Mouse (Mus musculus) small intestine, adult 2 months (tissue): Measurements from ENCODE around the gene Nr2f6. TPM values are rescaled to one million over a fixed set of nuclear protein-coding genes. Genes with fewer than 3 reads are reported as not detected.

Source experiments
- H3K27ac ChIP-seq: fragments of 200-500 bp; 2 replicates; pipeline ENCODE4 v1.5.1; 2012; ENCODE audit warnings: low read depth, low read length, control low read depth, inconsistent platforms; ENCODE audit not compliant: insufficient read depth
- H3K27me3 ChIP-seq: fragments of 200-500 bp; 2 replicates; pipeline ENCODE4 v1.6.1; 2012; ENCODE audit warnings: mild to moderate bottlenecking, moderate library complexity, low read length, inconsistent platforms; ENCODE audit not compliant: control insufficient read depth, insufficient read depth
- H3K36me3 ChIP-seq: fragments of 200-500 bp; 2 replicates; pipeline ENCODE4 v1.6.1; 2012; ENCODE audit warnings: mild to moderate bottlenecking, low read length, control low read depth, inconsistent platforms; ENCODE audit not compliant: control insufficient read depth, insufficient read depth
- H3K4me1 ChIP-seq: fragments of 200-500 bp; 2 replicates; pipeline ENCODE4 v1.6.1; 2012; ENCODE audit warnings: low read length, inconsistent platforms, mixed read lengths; ENCODE audit not compliant: control insufficient read depth, insufficient read depth, insufficient read length
- H3K4me3 ChIP-seq: fragments of 200-500 bp; 2 replicates; pipeline ENCODE4 v1.5.1; 2012; ENCODE audit warnings: low read depth, mild to moderate bottlenecking, control low read depth, inconsistent platforms, low read length, moderate library complexity
- CTCF ChIP-seq: fragments of 200-500 bp; IDR thresholded peaks from 2 replicates; pipeline ENCODE4 v1.5.1; 2012; ENCODE audit warnings: low read depth, mild to moderate bottlenecking, control low read depth, inconsistent platforms, low read length, moderate library complexity, mixed read lengths; ENCODE audit not compliant: insufficient replicate concordance, insufficient read length; ENCODE audit errors: extremely low read depth
- POLR2A ChIP-seq: fragments of 200-500 bp; IDR thresholded peaks from 2 replicates; pipeline ENCODE4 v1.6.1; 2012; ENCODE audit warnings: low read depth, mild to moderate bottlenecking, control low read depth, inconsistent platforms, low read length, moderate library complexity
- WGBS: fragments of 180-500 bp; shearing (Covaris S2); methylation state at CpG from one replicate; pipeline ENCODE4 v1.1.7; 2018; 5-methylcytosine and 5-hydroxymethylcytosine counted together
- polyA plus RNA-seq: library from polyadenylated mRNA; depleted of rRNA; stranded (reverse); fragments of >200 nt; gene quantifications from 2 replicates; pipeline ENCODE4 v1.2.3, GENCODE M21; 2012

Nr2f6 gene
- polyA plus RNA-seq, 1 experiment, result 448 TPM

GRCm38 (mm10) chr8:71371236-71371848, 10.4 kb downstream of the Nr2f6 start, which contains the start of gene Ocel1:
TSS of gene Ocel1 (plus strand) at chr8:71371298.
- TF ChIP-seq CTCF (peak; percentile 98), POLR2A (peak; percentile 68; the same call in 1 of the 2 replicates)
- Histone ChIP-seq H3K36me3 (peaks cover 28% of the 10 kb centered on the region), H3K27ac (peak within 1 kb of the TSS; percentile 81), H3K27me3 (no peaks in the 10 kb centered on the region), H3K4me3 (peak within 1 kb of the TSS; percentile 72), H3K4me1 (peaks cover 22% of the 10 kb centered on the region)
- under 1% methylated on average over 68 of the region's 68 CpGs for WGBS

DNA sequence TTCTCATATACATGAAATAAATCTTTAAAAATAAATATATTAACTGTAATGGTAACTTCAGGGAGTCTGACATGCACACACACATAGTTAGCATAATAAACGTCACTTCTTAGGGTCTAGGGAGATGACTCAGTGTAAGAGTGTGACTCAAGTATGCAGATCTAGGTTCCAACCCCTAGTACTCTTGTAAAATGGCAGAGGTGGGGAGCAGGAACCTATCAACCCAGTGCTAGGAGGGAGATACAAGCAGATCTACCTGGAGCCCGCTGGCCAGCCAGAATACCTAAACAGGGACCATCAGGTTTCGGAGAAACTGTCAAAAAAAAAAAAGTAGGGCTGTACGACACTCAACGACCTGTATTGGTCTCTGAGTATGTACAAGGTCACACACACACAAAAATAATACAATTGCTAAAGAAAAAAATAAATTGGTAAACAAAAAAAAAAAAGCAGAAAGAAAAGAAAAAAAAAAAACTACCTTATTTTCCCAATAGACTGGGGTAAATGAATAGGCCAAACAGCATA, 11.0 kb downstream of the Nr2f6 start:
- 15% methylated on average over 5 of the region's 5 CpGs for WGBS
- no peak overlapping the region for H3K27ac ChIP-seq
- peak overlapping the region; percentile 72; the same call in 1 of the 2 replicates for H3K4me3 ChIP-seq
- peaks cover 17% of the 10 kb centered on the region for H3K4me1 ChIP-seq
- TF ChIP-seq CTCF (no peak), POLR2A (no peak)
- no peaks in the 10 kb centered on the region for H3K27me3 ChIP-seq
- peaks cover 28% of the 10 kb centered on the region for H3K36me3 ChIP-seq

GRCm38 (mm10) chr8:71369040-71369718, 12.6 kb downstream of the Nr2f6 start:
- Histone ChIP-seq H3K36me3 (peaks cover 16% of the 10 kb centered on the region), H3K4me1 (peaks cover 7% of the 10 kb centered on the region), H3K27ac (no peak overlapping the region), H3K4me3 (no peak overlapping the region), H3K27me3 (no peaks in the 10 kb centered on the region)
- 92% methylated on average over 10 of the region's 10 CpGs for whole genome bisulfite sequencing
- TF ChIP-seq POLR2A, result no peak
- TF ChIP-seq CTCF, result no peak

DNA sequence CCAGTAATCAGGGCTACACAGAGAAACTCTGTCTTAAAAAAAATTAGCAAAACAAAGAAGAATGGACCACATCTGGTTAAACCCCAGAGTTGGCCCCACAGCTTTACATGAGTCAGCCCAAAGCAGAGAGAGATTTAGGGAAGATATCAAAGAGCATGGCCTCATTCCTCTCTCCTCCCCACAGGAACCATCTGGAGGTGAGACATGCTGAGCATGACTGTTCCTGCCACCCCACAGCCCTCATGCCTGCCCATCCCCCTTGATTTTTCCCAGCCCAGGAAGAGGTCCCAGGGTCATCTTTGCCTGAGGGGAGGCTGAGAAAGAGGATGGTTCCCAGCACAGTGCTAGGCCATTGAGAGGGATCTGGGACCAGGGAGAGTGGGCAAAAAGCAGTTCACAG, 13.4 kb downstream of the Nr2f6 start:
- no peaks in the 10 kb centered on the region for H3K27me3 ChIP-seq
- peaks cover 7% of the 10 kb centered on the region for H3K4me1 ChIP-seq
- H3K36me3 ChIP-seq, result peaks cover 10% of the 10 kb centered on the region
- H3K27ac ChIP-seq, result no peak overlapping the region
- TF ChIP-seq POLR2A, result no peak
- TF ChIP-seq CTCF, result no peak
- no peak overlapping the region for H3K4me3 ChIP-seq

DNA sequence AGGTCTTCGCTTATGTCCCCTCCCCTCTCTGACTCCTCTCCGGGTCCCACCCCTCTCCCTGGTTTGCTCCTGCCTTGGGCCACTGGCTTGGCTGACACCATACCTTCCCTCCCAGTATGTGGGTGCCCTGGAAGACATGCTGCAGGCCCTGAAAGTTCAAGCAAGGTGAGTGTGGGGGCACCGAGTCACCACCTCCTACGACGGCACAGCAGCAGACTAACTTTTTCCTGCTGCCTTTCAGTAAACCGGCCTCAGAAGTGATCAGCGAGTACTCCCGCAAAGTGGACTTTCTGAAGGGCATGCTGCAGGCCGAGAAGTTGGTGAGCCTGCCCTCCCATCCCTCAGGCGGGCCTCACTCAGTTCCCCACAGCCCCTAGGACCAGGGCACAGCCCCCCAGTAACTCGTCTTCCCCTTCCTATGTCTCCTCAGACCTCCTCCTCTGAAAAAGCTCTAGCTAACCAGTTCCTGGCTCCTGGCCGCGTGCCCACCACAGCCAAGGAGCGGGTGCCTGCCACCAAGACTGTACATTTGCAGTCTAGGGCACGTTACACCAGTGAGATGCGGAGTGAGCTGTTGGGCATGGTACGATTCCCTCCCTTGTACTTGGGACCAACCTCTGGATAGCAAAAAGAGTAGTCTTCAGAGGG, 14.1 kb downstream of the Nr2f6 start:
- H3K4me3 ChIP-seq, result peak overlapping the region; percentile 69
- no peaks in the 10 kb centered on the region for H3K27me3 ChIP-seq
- peaks cover 6% of the 10 kb centered on the region; the same call in 1 of the 2 replicates for H3K36me3 ChIP-seq
- H3K27ac ChIP-seq, result peak overlapping the region; percentile 57
- WGBS, result 22% methylated on average over 17 of the region's 17 CpGs
- H3K4me1 ChIP-seq, result peaks cover 13% of the 10 kb centered on the region
- TF ChIP-seq POLR2A (no peak), CTCF (no peak)

- peaks cover 5% of the 10 kb centered on the region; the same call in 1 of the 2 replicates for H3K36me3 ChIP-seq
- WGBS, result under 1% methylated on average over 56 of the region's 56 CpGs
- peaks cover 13% of the 10 kb centered on the region for H3K4me1 ChIP-seq
- H3K27ac ChIP-seq, result peak within 1 kb of the TSS; percentile 92
- TF ChIP-seq CTCF (no peak), POLR2A (peak; percentile 68)
- H3K4me3 ChIP-seq, result peak within 1 kb of the TSS; percentile 69
- H3K27me3 ChIP-seq, result no peaks in the 10 kb centered on the region
Observed at GRCm38 (mm10) chr8:71366771-71367528, 14.8 kb downstream of the Nr2f6 start, which contains the start of gene Use1. TSS of gene Use1 (plus strand) at chr8:71366848.
